Mouse (Mus musculus) megakaryocyte, embryonic 14.5 days (primary cell): ENCODE measurements around the gene Ugt1a1.

Experiments
- FLI1 ChIP-seq: IDR thresholded peaks from 2 replicates; pipeline ENCODE4 v1.6.1; 2012; ENCODE audit warnings: low read length, inconsistent platforms, mixed read lengths
- GATA1 ChIP-seq: IDR thresholded peaks from 3 replicates; pipeline ENCODE4 v1.6.1; 2012; ENCODE audit warnings: mixed read lengths, low read length, inconsistent platforms, borderline replicate concordance

- TF ChIP-seq GATA1 (no peak), FLI1 (no peak)
Measured at GRCm38 (mm10) chr1:88240072-88240471, 28.3 kb downstream of the Ugt1a1 start.
